Mouse (Mus musculus): ENCODE results near the gene Sez6l. TPM values are rescaled to one million over a fixed set of nuclear protein-coding genes. Genes with fewer than 3 reads are reported as not detected.

Sez6l gene
- polyA plus RNA-seq, 1 experiment from 2014 or later = 35.5 TPM

DNA sequence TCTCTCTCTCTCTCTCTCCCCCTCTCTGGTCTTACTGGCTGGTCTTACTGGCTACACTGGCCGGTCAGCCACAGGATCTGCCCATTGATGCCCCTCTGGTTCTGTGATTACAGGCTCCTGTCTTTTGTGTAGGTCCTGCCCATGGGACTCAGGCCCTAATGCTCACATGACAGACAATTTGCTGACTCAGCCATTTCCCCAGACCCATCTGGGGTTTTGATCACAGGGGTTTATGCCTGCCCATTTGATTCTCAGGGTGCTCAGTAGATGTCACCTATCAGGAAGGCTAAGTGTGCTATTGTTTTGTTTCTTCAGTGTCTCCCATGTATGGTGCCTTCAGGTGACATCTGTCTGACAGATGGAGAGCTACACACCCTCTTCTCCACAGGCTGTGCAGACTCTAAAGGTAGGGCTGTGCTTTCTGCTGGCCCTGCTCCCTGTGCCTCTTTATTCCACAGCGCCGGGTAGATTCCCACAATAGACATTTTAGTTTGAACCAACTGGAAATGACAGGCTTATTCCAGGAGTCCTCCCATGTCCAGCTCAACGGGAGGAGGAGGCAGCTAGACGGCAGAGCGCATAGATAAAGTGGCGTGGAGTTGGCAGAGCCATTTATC is 80.1 kb downstream of the Sez6l start:
- no peak overlapping the region for H3K4me2 ChIP-seq (replicated peaks)
- H3K9me3 ChIP-seq (ENCODE audit: control insufficient read depth, low read length) = no peaks in the 10 kb centered on the region
- H3K4me3 ChIP-seq (replicated peaks; ENCODE audit: low read length) = no peak overlapping the region
- H3K27ac ChIP-seq = 0 out of 2 replicates have a peak overlapping the region, but pooled peaks have one; percentile 36
- H3K4me1 ChIP-seq (replicated peaks; ENCODE audit: control insufficient read depth, insufficient read depth, low read length) = peaks cover 32% of the 10 kb centered on the region
- 67% methylated on average over 7 of the region's 7 CpGs for WGBS
- peak overlapping the region; percentile 34; the same call in 1 of the 2 replicates for H3K9ac ChIP-seq
- no peaks in the 10 kb centered on the region for H3K27me3 ChIP-seq (ENCODE audit: control insufficient read depth, insufficient read depth, low read length)
- no peak for DNase-seq (ENCODE audit: low spot score)
- no peaks in the 10 kb centered on the region for H3K36me3 ChIP-seq (replicated peaks; ENCODE audit: control insufficient read depth, insufficient read depth)
- no peak for ATAC-seq (ENCODE audit: low FRiP score)

DNA sequence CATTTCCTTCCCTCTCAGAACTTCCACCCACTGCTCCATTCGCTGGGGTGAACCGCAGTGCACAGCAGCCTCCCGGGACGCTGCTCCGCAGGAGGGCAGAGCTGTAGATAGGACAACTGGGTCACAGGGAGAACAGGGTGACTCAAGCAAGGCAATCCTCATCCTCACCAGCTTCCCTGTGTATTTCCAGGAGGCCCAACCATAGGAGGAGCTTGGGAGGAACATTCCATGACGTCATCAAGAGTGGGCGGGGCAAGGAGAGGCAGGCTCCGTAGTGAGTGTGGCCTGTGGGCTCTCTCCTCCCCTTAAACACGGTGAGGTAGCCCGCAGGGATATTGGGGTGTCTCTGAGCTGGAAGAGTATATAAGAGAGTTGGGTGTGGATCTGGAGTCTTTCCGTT is 83.5 kb downstream of the Sez6l start:
- no peak overlapping the region for H3K4me3 ChIP-seq (replicated peaks; ENCODE audit: low read length)
- no peaks in the 10 kb centered on the region for H3K36me3 ChIP-seq (replicated peaks; ENCODE audit: control insufficient read depth, insufficient read depth)
- ATAC-seq (ENCODE audit: low FRiP score) = peak; percentile 62; the same call in 1 of the 2 replicates
- peak overlapping the region; percentile 46; the same call in 1 of the 2 replicates for H3K27ac ChIP-seq
- no peaks in the 10 kb centered on the region for H3K27me3 ChIP-seq (ENCODE audit: control insufficient read depth, insufficient read depth, low read length)
- no peaks in the 10 kb centered on the region for H3K9me3 ChIP-seq (ENCODE audit: control insufficient read depth, low read length)
- no peak overlapping the region for H3K9ac ChIP-seq
- H3K4me2 ChIP-seq (replicated peaks) = no peak overlapping the region
- DNase-seq (ENCODE audit: low spot score) = peak; percentile 54
- H3K4me1 ChIP-seq (replicated peaks; ENCODE audit: control insufficient read depth, insufficient read depth, low read length) = peaks cover 15% of the 10 kb centered on the region; the same call in 1 of the 2 replicates
- WGBS = 31% methylated on average over 11 of the region's 11 CpGs

DNA sequence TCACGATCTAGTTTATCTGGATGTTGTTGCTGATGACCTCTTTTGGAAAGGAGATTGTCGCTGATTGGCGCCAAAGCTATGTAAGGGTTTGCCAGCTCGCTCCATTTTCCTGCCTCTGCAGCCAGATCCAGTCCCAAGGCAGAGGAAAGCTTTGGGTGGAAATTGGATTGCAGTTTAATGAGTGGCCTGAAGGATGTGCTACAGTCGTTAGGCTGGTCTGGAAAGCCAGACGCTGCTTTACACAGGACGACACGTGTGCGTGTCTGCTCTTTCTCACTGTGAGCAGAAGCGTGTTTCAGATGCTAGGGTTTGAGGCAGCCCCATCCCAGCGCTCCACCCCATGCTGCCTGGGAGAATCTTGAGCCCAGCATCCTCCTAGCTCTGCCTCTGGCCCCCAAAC is 85.5 kb downstream of the Sez6l start:
- Histone ChIP-seq H3K27me3 (ENCODE audit: control insufficient read depth, insufficient read depth, low read length) (no peaks in the 10 kb centered on the region), H3K9me3 (ENCODE audit: control insufficient read depth, low read length) (no peaks in the 10 kb centered on the region), H3K27ac (no peak overlapping the region), H3K4me1 (replicated peaks; ENCODE audit: control insufficient read depth, insufficient read depth, low read length) (peaks cover 15% of the 10 kb centered on the region; the same call in 1 of the 2 replicates), H3K4me3 (replicated peaks; ENCODE audit: low read length) (no peak overlapping the region), H3K4me2 (replicated peaks) (no peak overlapping the region), H3K36me3 (replicated peaks; ENCODE audit: control insufficient read depth, insufficient read depth) (no peaks in the 10 kb centered on the region), H3K9ac (no peak overlapping the region)
- ATAC-seq (ENCODE audit: low FRiP score) (no peak), DNase-seq (ENCODE audit: low spot score) (no peak)
- 49% methylated on average over 11 of the region's 11 CpGs for WGBS

DNA sequence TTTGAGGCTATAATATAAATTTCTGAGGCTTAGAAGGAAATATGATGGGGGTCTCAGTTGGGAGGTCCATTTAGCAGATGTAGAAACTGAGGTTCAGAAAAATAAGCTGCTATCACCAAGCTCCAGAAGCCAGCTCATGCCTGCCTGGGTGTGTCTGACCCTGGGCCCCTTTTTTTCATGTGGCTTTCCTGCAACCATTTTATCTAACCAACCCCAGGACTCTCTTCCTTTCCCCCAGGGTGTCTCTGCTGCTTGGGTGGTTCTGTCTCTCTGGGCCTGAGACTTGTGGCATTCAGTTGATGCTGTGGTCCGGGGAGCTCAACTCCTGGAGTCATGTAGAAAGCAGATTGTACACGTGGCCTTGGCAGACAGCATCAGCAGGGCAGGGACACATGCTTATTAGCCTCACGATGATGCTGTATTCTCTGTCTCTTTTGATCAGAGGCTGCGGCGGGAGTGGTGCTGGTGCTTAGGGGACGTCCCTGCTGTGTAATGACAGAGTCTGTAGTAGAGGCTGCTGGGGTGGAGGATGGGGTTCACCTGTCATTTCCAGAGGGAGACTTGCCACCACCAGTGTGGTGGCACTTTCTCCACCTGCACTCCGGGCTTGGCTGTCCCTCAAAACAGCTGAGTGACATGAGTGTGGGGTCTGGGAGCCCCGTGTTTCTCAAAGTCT is 88.7 kb downstream of the Sez6l start:
- H3K4me3 ChIP-seq (replicated peaks; ENCODE audit: low read length) = no peak overlapping the region
- H3K4me1 ChIP-seq (replicated peaks; ENCODE audit: control insufficient read depth, insufficient read depth, low read length) = peaks cover 26% of the 10 kb centered on the region
- ATAC-seq (ENCODE audit: low FRiP score) (no peak), DNase-seq (ENCODE audit: low spot score) (no peak)
- WGBS = 45% methylated on average over 8 of the region's 8 CpGs
- H3K27me3 ChIP-seq (ENCODE audit: control insufficient read depth, insufficient read depth, low read length) = no peaks in the 10 kb centered on the region
- H3K4me2 ChIP-seq (replicated peaks) = no peak overlapping the region
- no peak overlapping the region for H3K9ac ChIP-seq
- H3K9me3 ChIP-seq (ENCODE audit: control insufficient read depth, low read length) = no peaks in the 10 kb centered on the region
- H3K36me3 ChIP-seq (replicated peaks; ENCODE audit: control insufficient read depth, insufficient read depth) = no peaks in the 10 kb centered on the region
- H3K27ac ChIP-seq = no peak overlapping the region

DNA sequence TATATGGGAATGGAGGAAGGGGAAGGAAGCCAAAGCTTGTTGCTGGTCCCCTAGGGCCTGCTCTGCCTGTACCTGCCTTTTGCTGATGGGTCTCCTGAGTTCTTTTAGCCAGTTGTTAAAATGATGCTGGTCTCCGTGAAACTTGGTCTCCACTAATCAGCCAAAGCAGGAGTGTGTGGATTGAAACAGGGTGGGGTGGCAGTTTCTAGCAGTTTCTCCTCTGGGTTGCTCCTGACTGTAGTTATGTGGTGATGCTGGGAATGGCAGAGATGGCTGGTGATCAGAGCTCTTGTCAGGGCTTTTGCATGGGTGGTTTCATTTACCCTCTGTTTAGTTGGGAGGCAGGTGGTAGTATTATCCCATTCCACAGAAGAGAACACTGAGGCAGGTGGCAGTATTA is 89.5 kb downstream of the Sez6l start:
- no peaks in the 10 kb centered on the region for H3K27me3 ChIP-seq (ENCODE audit: control insufficient read depth, insufficient read depth, low read length)
- no peak overlapping the region for H3K4me2 ChIP-seq (replicated peaks)
- H3K27ac ChIP-seq = no peak overlapping the region
- no peak overlapping the region for H3K4me3 ChIP-seq (replicated peaks; ENCODE audit: low read length)
- H3K9ac ChIP-seq = no peak overlapping the region
- ATAC-seq (ENCODE audit: low FRiP score) (no peak), DNase-seq (ENCODE audit: low spot score) (no peak)
- H3K36me3 ChIP-seq (replicated peaks; ENCODE audit: control insufficient read depth, insufficient read depth) = no peaks in the 10 kb centered on the region
- 94% methylated on average over 1 of the region's 1 CpGs for WGBS
- H3K9me3 ChIP-seq (ENCODE audit: control insufficient read depth, low read length) = no peaks in the 10 kb centered on the region
- peaks cover 24% of the 10 kb centered on the region for H3K4me1 ChIP-seq (replicated peaks; ENCODE audit: control insufficient read depth, insufficient read depth, low read length)

DNA sequence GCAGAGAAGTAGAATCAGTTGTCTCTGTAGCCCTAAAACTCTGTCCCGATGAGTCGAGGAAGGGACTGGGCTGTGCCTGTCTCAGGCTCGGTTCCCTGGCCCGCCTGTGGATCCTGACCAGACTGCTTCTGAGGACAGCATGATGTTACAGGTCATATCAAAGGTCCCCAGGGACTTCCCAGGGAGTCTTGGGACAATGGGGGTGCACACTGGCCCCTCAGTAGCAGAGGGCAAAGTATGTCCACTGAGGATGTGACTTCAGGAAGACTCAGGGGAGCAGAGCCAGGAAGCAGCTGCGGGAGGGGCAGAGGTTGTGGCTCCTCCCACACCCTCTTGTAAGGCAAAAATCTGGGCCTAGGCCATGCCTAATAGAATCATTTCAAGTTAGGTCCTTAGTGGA is 90.6 kb downstream of the Sez6l start:
- H3K4me2 ChIP-seq (replicated peaks) = no peak overlapping the region
- H3K9me3 ChIP-seq (ENCODE audit: control insufficient read depth, low read length) = no peaks in the 10 kb centered on the region
- ATAC-seq (ENCODE audit: low FRiP score) (no peak), DNase-seq (ENCODE audit: low spot score) (no peak)
- no peaks in the 10 kb centered on the region for H3K36me3 ChIP-seq (replicated peaks; ENCODE audit: control insufficient read depth, insufficient read depth)
- H3K4me1 ChIP-seq (replicated peaks; ENCODE audit: control insufficient read depth, insufficient read depth, low read length) = peaks cover 30% of the 10 kb centered on the region
- H3K27me3 ChIP-seq (ENCODE audit: control insufficient read depth, insufficient read depth, low read length) = no peaks in the 10 kb centered on the region
- H3K27ac ChIP-seq = no peak overlapping the region
- H3K4me3 ChIP-seq (replicated peaks; ENCODE audit: low read length) = no peak overlapping the region
- no peak overlapping the region for H3K9ac ChIP-seq
- 63% methylated on average over 5 of the region's 5 CpGs for WGBS

DNA sequence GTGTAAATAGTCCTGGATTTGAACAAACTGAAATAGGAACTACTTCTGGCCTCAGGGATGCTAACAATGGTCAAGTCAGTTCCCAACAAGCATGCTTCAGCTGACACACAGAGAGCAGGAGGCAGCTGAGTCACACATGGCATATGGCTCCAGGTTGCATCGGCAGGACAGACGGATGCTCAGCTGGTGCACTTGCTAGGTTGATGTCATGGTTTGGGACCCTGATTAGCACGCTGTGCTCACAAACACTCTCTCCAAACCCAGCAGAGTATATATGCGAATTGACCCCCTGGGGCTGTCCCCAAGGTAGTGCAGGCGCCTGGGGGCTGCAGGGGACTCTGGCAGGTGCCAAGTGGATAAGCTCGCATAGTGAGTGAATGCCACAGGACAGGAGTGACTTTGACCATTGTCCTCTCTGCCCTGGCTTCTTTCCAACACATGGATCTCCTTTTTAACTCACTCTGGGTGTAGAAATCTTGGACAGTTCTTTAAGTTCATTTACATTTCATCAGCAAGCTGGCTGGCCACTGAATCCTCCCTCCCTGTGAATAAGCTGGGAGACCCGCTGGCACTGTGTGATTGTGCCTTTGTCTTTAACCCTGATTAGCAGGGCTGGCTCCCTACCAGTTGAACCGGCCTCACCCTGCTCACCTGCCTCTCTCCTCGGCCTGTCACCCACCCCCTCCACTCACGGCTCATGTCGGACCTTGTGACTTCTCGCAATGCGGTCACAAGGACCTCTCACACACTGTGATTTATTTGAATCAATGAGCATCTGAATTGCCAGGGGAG is 91.9 kb downstream of the Sez6l start:
- Histone ChIP-seq H3K4me2 (replicated peaks) (no peak overlapping the region), H3K27ac (no peak overlapping the region), H3K9ac (0 out of 2 replicates have a peak overlapping the region, but pooled peaks have one; percentile 1), H3K27me3 (ENCODE audit: control insufficient read depth, insufficient read depth, low read length) (no peaks in the 10 kb centered on the region), H3K36me3 (replicated peaks; ENCODE audit: control insufficient read depth, insufficient read depth) (no peaks in the 10 kb centered on the region), H3K9me3 (ENCODE audit: control insufficient read depth, low read length) (no peaks in the 10 kb centered on the region), H3K4me3 (replicated peaks; ENCODE audit: low read length) (no peak overlapping the region), H3K4me1 (replicated peaks; ENCODE audit: control insufficient read depth, insufficient read depth, low read length) (peaks cover 34% of the 10 kb centered on the region)
- peak; percentile 32 for DNase-seq (ENCODE audit: low spot score)
- WGBS = 12% methylated on average over 13 of the region's 13 CpGs
- ATAC-seq (ENCODE audit: low FRiP score) = peak; percentile 19; the same call in 1 of the 2 replicates

DNA sequence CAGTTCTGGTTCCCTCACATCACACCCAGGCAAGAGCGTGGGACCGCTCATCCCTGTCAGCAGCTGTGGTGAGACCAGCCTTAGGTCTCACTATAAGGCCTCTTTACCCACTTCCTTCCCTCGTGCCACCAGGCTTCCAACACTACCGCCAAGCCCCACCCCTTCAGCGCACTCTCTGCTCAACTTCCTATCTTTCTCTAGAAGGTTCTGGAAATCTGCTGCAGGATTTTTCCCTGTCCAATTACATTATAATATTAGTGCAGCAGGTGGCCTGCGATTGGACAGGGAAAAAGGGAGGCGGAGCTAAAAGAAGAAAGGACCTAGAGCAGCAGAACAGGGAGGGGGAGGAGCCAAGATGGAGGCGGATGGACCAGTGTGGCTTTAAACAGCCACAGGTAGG is 94.0 kb downstream of the Sez6l start:
- Histone ChIP-seq H3K4me3 (replicated peaks; ENCODE audit: low read length) (no peak overlapping the region), H3K4me2 (replicated peaks) (no peak overlapping the region), H3K36me3 (replicated peaks; ENCODE audit: control insufficient read depth, insufficient read depth) (no peaks in the 10 kb centered on the region), H3K27ac (peak overlapping the region; percentile 79; the same call in 1 of the 2 replicates), H3K4me1 (replicated peaks; ENCODE audit: control insufficient read depth, insufficient read depth, low read length) (peaks cover 39% of the 10 kb centered on the region), H3K9me3 (ENCODE audit: control insufficient read depth, low read length) (no peaks in the 10 kb centered on the region), H3K27me3 (ENCODE audit: control insufficient read depth, insufficient read depth, low read length) (no peaks in the 10 kb centered on the region), H3K9ac (no peak overlapping the region)
- 78% methylated on average over 8 of the region's 8 CpGs for WGBS
- DNase-seq (ENCODE audit: low spot score) = no peak
- ATAC-seq (ENCODE audit: low FRiP score) = no peak

DNA sequence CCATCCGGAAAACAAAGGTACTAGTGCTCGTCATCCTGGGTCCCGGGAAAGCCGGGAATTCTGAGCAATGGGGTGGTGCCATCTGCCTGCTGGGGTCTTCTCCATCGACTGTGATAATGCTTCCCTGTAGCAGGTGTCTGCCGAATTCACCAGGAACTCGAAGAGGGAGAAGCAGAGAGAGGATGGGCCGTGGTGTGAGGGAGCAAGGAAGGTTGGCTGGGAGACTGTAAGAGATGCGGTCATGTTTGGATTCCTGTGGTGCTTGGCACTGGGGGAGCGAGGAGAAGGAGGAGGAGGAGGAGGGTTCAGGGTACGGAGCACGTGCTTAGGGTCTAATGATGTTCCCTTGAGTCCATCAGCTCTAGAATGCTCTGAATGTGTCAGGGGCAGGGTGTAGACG is 94.4 kb downstream of the Sez6l start:
- no peak for ATAC-seq (ENCODE audit: low FRiP score)
- no peaks in the 10 kb centered on the region for H3K36me3 ChIP-seq (replicated peaks; ENCODE audit: control insufficient read depth, insufficient read depth)
- H3K27ac ChIP-seq = peak overlapping the region; percentile 79
- 28% methylated on average over 13 of the region's 13 CpGs for WGBS
- no peaks in the 10 kb centered on the region for H3K27me3 ChIP-seq (ENCODE audit: control insufficient read depth, insufficient read depth, low read length)
- no peaks in the 10 kb centered on the region for H3K9me3 ChIP-seq (ENCODE audit: control insufficient read depth, low read length)
- peak overlapping the region; percentile 9; the same call in 1 of the 2 replicates for H3K9ac ChIP-seq
- H3K4me3 ChIP-seq (replicated peaks; ENCODE audit: low read length) = no peak overlapping the region
- DNase-seq (ENCODE audit: low spot score) = no peak
- H3K4me2 ChIP-seq (replicated peaks) = peak overlapping the region; percentile 29
- H3K4me1 ChIP-seq (replicated peaks; ENCODE audit: control insufficient read depth, insufficient read depth, low read length) = peaks cover 40% of the 10 kb centered on the region
